Mouse (Mus musculus): ENCODE measurements around the gene Kl. TPM values are rescaled to one million over a fixed set of nuclear protein-coding genes. Genes with fewer than 3 reads are reported as not detected.
A peak's percentile ranks its signal among the peaks of the same experiment; 100 is the strongest.

Kl gene
- total RNA-seq, 2 experiments from 2014 or later: 4.2 to 4.9 TPM

DNA sequence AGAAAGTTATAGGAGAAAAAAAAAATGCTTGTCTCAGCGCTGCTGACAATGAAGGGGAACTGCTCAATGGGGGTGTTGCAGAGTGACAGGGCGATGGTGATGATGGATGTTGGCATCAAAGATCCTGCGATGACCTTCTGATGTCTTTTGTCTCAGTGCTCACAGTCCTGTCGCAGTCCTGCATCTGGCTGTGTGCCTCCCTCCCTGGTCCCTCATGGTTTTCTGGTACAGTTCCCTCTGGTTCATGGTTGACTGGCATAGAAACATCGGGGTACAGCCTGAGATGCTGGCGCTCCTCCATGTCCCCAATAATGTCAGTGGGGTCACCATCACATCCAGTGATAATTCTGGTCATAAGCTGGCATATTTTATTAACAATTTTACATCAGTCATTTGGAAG, 18.7 kb downstream of the Kl start:
- intact Hi-C loops (cut with DNase I): no loop called here
- no peak for DNase-seq (ENCODE audit: extremely low spot score in 1 of 2, low spot score in 2 of 2)

DNA sequence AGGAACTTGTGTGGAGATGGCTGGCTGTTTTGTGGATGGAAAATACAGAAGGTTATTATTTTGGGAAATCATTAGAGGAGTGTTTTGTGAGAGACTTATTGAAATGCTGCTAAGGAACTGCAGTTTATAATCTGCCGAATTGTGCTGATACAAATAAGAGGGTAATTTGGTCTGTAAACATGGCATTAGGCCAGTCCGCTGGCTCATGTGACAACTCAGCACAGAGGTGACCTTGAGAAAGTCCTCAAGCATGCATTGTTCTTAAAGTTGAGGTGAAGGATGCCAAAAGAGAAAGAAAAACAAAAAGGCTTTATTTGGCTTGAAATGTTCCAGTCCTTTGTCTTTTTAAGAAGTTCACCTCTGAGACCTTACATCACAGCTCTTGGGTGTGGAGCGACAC, 21.8 kb downstream of the Kl start:
- intact Hi-C loops (cut with DNase I): no loop called here
- DNase-seq (ENCODE audit: extremely low spot score in 1 of 2, low spot score in 2 of 2): no peak
- Histone ChIP-seq H3K27ac (no peak overlapping the region), H3K4me3 (no peak overlapping the region)
- no peak for TF ChIP-seq CTCF (IDR thresholded peaks at IDR 0.05)

More for the DNA sequence above, 18.7 kb downstream of the Kl start:
- H3K27ac ChIP-seq: no peak overlapping the region
- no peak overlapping the region for H3K4me3 ChIP-seq
- no peak for TF ChIP-seq CTCF (IDR thresholded peaks at IDR 0.05)

DNA sequence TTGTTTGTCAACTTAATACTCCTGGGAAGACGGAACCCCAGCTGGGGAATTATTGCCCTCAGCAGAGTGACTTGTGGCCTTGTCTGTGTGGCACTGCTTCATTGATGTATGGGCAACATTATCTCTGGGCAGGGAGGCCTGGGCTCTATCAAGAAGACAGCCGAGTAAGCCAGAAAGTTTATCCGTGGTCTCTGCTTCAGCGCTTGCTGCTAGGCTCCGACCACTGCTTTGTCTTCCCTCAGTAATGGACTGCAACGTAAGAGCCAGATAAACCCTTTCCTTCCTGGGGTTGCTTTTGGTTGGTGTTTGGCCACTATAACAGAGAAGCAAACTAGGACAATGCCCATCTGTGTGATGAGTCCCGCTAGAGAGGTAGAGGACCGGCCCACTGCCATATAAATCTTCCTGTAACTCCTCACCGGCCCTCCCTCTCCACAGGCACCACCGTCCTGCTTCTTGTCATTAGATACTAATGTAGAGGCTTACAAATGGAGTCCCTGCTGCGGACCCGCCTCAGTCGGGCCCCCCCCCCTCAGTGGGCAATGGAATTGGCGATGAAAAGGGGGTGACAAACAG, 25.1 kb downstream of the Kl start:
- TF ChIP-seq CTCF (IDR thresholded peaks at IDR 0.05): no peak
- intact Hi-C loops (cut with DNase I): no loop called here
- no peak overlapping the region for H3K4me3 ChIP-seq
- no peak overlapping the region for H3K27ac ChIP-seq
- DNase-seq (ENCODE audit: extremely low spot score in 1 of 2, low spot score in 2 of 2): no peak

DNA sequence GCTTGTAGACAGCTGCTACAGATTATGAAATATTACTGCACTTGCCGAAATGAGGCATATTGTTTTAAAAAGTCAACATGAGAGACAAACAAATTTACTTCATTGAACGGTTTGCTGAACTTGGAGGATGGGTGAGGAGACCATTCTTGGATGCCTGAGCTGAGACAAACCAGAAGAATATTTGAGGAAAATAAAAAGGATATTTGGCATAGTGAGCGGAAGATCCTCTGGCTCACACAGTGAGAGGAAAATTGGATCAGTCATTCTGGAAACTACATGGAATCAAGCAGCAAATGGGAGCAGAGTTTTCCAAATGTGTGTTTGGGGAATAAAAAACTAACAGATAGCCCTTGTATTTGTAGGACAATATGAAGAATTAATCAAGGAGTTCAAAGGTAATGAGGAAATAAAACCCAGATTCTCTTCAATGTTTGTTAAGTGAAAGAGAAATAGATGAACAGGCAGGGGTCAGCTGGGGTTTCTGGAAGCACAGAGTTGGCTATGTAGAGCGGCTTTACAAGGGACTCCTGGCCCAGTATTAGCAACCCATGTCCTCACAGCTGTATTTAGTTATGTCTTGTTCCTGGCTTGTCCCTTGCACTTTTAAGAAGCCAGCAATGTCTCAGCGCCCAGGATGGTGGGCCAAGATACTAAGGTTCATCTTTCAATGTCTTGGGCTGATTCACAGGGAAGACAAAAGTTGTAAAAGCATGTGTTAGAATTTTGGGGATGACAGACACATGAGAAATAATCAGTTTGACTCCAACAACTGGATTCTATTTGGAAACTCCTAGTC, 27.1 kb downstream of the Kl start:
- no peak for DNase-seq (ENCODE audit: extremely low spot score in 1 of 2, low spot score in 2 of 2)
- intact Hi-C loops (cut with DNase I): no loop called here
- H3K27ac ChIP-seq: no peak overlapping the region
- no peak for TF ChIP-seq CTCF (IDR thresholded peaks at IDR 0.05)
- H3K4me3 ChIP-seq: no peak overlapping the region

DNA sequence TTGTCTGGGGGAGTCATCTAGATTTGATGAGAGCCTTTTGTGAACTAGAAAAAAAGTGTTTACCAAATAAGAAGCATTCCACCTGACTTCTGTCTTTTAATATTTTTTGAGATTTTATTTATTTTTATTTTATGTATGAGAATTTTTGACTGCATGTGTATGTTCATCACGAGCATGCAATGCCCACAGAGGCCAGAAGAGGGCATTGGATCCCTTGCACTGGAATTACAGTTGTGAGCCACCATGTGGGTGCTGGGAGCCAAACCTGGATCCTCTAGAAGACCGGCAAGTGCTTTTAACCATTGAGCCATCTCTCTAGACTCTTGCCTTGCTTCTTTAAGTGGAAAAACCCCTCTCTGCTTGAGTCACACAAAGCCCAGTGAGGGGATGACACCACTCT, 29.7 kb downstream of the Kl start:
- Histone ChIP-seq H3K27ac (no peak overlapping the region), H3K4me3 (no peak overlapping the region)
- no peak; the same call in 1 of the 2 replicates for TF ChIP-seq CTCF (IDR thresholded peaks at IDR 0.05)
- intact Hi-C loops (cut with DNase I): no loop called here
- no peak for DNase-seq (ENCODE audit: extremely low spot score in 1 of 2, low spot score in 2 of 2)

DNA sequence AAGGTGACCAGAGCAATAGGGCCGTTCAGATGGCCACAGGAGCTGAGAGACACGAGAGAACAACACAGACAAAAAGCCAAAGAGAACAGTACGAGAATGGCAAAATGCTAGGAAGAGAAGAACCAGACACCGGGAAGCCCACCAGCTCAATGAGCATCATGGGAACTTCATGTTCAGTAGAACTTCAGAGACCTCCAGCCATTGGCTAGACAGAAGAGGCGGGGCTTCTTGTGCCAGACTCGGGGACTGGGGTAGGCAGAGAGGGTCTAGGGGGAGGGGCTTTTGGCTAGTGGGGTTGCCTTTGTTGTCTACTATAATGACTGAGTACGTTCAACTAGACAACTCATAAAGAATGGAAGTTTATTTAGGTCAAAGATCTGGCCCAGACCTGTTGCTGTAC, 41.7 kb downstream of the Kl start:
- Histone ChIP-seq H3K4me3 (no peak overlapping the region), H3K27ac (no peak overlapping the region)
- TF ChIP-seq CTCF (IDR thresholded peaks at IDR 0.05): no peak
- no peak for DNase-seq (ENCODE audit: extremely low spot score in 1 of 2, low spot score in 2 of 2)
- intact Hi-C loops (cut with DNase I): no loop called here

DNA sequence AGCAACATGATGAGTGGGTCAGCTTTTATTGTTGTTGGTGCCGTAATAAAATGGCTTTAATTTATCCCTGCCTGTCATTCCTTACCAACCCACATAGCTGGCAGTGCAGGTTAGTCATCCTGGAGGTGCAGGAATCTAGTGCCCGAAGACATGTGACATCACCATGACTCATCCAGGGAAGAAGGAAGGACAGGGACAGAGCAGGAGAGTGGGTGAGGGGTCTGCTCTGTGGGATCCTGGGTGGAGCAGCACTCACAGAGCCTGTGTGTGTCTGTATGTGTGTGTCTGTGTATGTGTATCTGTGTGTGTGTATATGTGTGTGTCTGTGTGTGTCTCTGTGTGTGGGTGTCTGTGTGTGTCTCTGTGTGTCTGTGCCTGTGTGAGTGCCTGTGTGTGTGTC, 44.2 kb downstream of the Kl start:
- DNase-seq (ENCODE audit: extremely low spot score in 1 of 2, low spot score in 2 of 2): peak in 1 of 2 experiments; percentile 22

DNA sequence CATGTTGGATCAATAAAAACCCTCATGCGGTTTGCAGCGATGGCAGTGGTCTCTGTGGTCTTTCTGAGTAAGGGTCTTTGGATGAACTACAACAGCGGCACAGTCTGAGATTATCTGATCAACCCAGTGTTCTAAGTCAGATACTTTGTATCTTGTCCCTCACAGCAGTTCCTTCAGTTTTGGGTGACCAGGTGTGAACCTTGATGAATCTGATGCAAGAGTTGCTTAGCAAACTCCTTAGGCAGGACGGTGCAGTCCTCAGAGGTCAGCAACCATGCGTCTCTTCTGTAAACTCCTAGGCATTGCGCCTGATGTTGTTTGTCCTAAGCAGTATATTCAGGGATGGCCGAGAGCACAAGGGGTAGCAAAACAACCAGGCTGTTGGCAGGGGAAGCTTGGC, 48.7 kb downstream of the Kl start:
- no peak overlapping the region for H3K27ac ChIP-seq
- no peak for TF ChIP-seq CTCF (IDR thresholded peaks at IDR 0.05)
- no peak for DNase-seq (ENCODE audit: extremely low spot score in 1 of 2, low spot score in 2 of 2)
- H3K4me3 ChIP-seq: no peak overlapping the region
- intact Hi-C loops (cut with DNase I): no loop called here

More for the DNA sequence above, 44.2 kb downstream of the Kl start:
- H3K4me3 ChIP-seq: no peak overlapping the region
- no peak overlapping the region for H3K27ac ChIP-seq
- intact Hi-C loops (cut with DNase I): no loop called here
- no peak for TF ChIP-seq CTCF (IDR thresholded peaks at IDR 0.05)

DNA sequence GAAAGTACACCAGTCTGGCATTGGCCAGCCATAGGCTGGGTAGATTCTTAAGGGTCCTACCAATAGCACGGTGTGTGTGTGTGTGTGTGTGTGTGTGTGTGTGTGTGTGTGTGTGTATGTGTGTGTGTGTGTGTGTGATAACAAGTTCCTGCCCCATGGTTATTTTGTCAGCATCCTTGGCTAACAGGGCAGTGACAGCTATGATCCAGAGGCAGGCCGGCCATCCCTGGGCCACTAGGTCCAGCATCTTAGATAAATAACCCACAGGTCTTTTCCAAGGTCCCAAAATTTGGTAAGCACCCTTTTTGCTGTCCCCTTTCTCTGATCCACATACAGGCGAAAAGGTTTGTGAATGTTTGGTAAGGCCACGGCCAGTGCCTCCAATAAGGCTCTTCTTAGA, 49.6 kb downstream of the Kl start:
- TF ChIP-seq CTCF (IDR thresholded peaks at IDR 0.05): no peak
- intact Hi-C loops (cut with DNase I): no loop called here
- Histone ChIP-seq H3K4me3 (no peak overlapping the region), H3K27ac (no peak overlapping the region)
- DNase-seq (ENCODE audit: extremely low spot score in 1 of 2, low spot score in 2 of 2): no peak

DNA sequence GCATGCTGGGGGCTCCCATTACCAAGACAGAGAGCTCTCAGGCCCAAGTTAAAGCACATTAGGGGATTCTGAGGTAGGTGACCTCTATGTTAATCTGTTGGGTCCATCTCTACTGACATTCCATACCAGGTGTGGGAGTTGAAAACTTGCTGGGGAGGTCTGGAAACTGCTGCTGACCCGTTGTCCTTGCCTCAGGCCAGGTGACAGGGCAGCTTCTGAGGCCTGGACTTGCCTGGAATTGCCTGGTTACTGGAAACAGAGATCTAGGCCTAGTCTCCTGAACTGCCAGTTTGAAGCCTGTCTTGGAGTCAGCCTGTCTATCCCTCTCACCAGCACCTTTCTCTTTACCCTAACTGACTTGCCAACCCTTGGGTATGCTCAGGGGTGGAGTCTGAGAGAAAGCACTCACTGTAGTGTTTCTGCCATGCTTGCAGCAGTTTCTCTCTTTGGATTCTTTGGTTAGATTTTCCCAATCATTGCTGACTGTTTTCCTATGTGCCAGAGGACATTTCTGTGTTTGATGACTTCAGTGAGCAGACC, 51.9 kb downstream of the Kl start:
- H3K27ac ChIP-seq: no peak overlapping the region
- TF ChIP-seq CTCF (IDR thresholded peaks at IDR 0.05): no peak
- intact Hi-C loops (cut with DNase I): no loop called here
- no peak for DNase-seq (ENCODE audit: extremely low spot score in 1 of 2, low spot score in 2 of 2)
- no peak overlapping the region for H3K4me3 ChIP-seq

DNA sequence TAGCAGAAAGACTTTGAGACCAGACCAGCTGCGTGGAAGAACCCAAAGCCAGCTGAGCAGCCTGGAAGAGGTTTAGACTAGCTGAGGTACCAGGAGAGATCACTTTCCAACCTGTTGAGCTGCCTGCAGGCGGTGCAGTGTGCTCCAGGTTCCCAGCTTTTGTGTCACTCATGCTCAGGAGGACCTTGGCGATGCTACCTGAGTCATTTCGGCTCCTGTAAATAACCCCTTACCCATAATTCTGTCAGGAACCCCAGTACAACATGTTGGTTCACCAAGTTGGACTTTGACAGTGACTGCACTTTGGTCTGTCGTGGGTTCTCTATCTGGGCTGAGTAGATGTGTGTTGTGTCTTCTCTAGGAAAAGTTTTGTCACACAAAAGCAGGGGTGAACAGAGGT, 66.0 kb downstream of the Kl start:
- no peak for DNase-seq (ENCODE audit: extremely low spot score in 1 of 2, low spot score in 2 of 2)
- TF ChIP-seq CTCF (IDR thresholded peaks at IDR 0.05): no peak
- no peak overlapping the region for H3K27ac ChIP-seq
- intact Hi-C loops (cut with DNase I): loop anchor here (10.0 kb wide), 1 partner anchor 204 kb away; no protein-coding TSS in a partner anchor
- no peak overlapping the region for H3K4me3 ChIP-seq

DNA sequence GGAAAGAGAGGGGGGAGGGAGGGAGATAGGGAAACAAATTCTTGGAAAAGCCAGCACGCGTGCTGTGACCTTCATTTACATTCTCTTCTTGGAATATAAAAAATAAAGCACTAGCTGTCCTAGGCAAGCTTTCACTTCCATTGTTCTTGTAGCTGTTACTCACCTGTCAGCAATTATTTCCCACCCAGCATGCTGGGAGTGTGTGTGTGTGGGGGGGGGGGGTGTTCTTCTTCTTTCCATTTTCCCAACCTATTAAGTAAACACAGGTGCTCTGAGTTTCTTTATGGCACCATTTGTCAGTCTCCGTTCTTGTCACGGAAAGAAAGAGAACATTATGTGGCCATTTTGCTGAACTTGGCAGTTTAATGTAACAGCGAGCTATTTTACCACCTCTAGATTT, 66.6 kb downstream of the Kl start:
- no peak for TF ChIP-seq CTCF (IDR thresholded peaks at IDR 0.05)
- Histone ChIP-seq H3K4me3 (no peak overlapping the region), H3K27ac (no peak overlapping the region)
- intact Hi-C loops (cut with DNase I): loop anchor here (10.0 kb wide), 1 partner anchor 204 kb away; no protein-coding TSS in a partner anchor
- DNase-seq (ENCODE audit: extremely low spot score in 1 of 2, low spot score in 2 of 2): no peak

Data from left cerebral cortex, adult 2 months (tissue).